Mouse (Mus musculus) intestine, postnatal 0 days (tissue): ENCODE results near the gene Cep41. TPM values are rescaled to one million over a fixed set of nuclear protein-coding genes. Genes with fewer than 3 reads are reported as not detected.

Source experiments
- ATAC-seq: fragments of 200-750 bp; cut with Nextera tagmentation; 2 replicates; pipeline ENCODE4 v1.8.0; 2017; ENCODE audit warnings: mild to moderate bottlenecking, moderate TSS enrichment, moderate library complexity
- H3K27ac ChIP-seq: fragments of 300-500 bp; sonication (generic); 2 replicates; pipeline ENCODE4 v1.5.1; 2014; ENCODE audit warnings: mild to moderate bottlenecking, low read depth, low read length, moderate library complexity
- H3K27me3 ChIP-seq: fragments of 300-500 bp; sonication (generic); replicated peaks from 2 replicates; pipeline ENCODE4 v1.6.1; 2014; ENCODE audit warnings: low read length, mixed read lengths; ENCODE audit not compliant: control insufficient read depth, insufficient read depth
- H3K36me3 ChIP-seq: fragments of 300-500 bp; sonication (generic); 2 replicates; pipeline ENCODE4 v1.6.1; 2014; ENCODE audit warnings: mild to moderate bottlenecking, moderate library complexity; ENCODE audit not compliant: control insufficient read depth, insufficient read depth
- H3K4me1 ChIP-seq: fragments of 300-500 bp; sonication (generic); replicated peaks from 2 replicates; pipeline ENCODE4 v1.6.1; 2014; ENCODE audit warnings: antibody characterized with exemption, low read length, mixed read lengths; ENCODE audit not compliant: control insufficient read depth, insufficient read depth
- H3K4me2 ChIP-seq: fragments of 300-500 bp; sonication (generic); replicated peaks from 2 replicates; pipeline ENCODE4 v1.6.1; 2014; ENCODE audit warnings: low read depth, mild to moderate bottlenecking, moderate library complexity
- H3K4me3 ChIP-seq: fragments of 300-500 bp; sonication (generic); 2 replicates; pipeline ENCODE4 v1.5.1; 2014; ENCODE audit warnings: low read depth, low read length
- H3K9ac ChIP-seq: fragments of 300-500 bp; sonication (generic); 2 replicates; pipeline ENCODE4 v1.6.1; 2014; ENCODE audit warnings: mild to moderate bottlenecking, low read depth, low read length
- H3K9me3 ChIP-seq: fragments of 300-500 bp; sonication (generic); 2 replicates; pipeline ENCODE4 v1.6.1; 2016; ENCODE audit warnings: mixed run types; ENCODE audit not compliant: control insufficient read depth
- CTCF ChIP-seq: sonication (generic); IDR thresholded peaks from 2 replicates; pipeline ENCODE4 v1.5.1; 2016; ENCODE audit warnings: low read depth, mild to moderate bottlenecking, control low read depth, antibody characterized with exemption, moderate library complexity
- WGBS: fragments of 180-500 bp; shearing (Covaris S2); extraction: QIAGEN DNeasy Blood & Tissue Kit; methylation state at CpG from one replicate; pipeline ENCODE4 v1.1.7; 2014; 5-methylcytosine and 5-hydroxymethylcytosine counted together
- polyA plus RNA-seq: library from polyadenylated mRNA; unstranded; fragments of >200 nt; fragmentation: Nextera tagmentation; extraction: Ambion mirVana; gene quantifications from 2 replicates; pipeline ENCODE4 v1.2.1, GENCODE M21; 2015

The Cep41 gene
- polyA plus RNA-seq, 1 experiment from 2014 or later = 3.7 TPM

GRCm38 (mm10) chr6:30654932-30655331 lies 38.6 kb downstream of the Cep41 start:
- 86% methylated on average over 3 of the region's 3 CpGs for WGBS
- Histone ChIP-seq H3K4me2 (no peak overlapping the region), H3K27ac (no peak overlapping the region), H3K9ac (no peak overlapping the region), H3K9me3 (no peaks in the 10 kb centered on the region), H3K27me3 (no peaks in the 10 kb centered on the region), H3K4me1 (no peaks in the 10 kb centered on the region), H3K36me3 (no peaks in the 10 kb centered on the region), H3K4me3 (no peak overlapping the region)
- no peak for TF ChIP-seq CTCF
- ATAC-seq = no peak

- no peak for TF ChIP-seq CTCF
- Histone ChIP-seq H3K4me1 (no peaks in the 10 kb centered on the region), H3K27ac (no peak overlapping the region), H3K27me3 (no peaks in the 10 kb centered on the region), H3K36me3 (no peaks in the 10 kb centered on the region), H3K9me3 (no peaks in the 10 kb centered on the region), H3K9ac (no peak overlapping the region), H3K4me3 (no peak overlapping the region), H3K4me2 (no peak overlapping the region)
- WGBS = 46% methylated on average over 6 of the region's 6 CpGs
- no peak for ATAC-seq
These were observed 39.1 kb downstream of the Cep41 start for GRCm38 (mm10) chr6:30654402-30654859.

- 65% methylated on average over 6 of the region's 6 CpGs for WGBS
- H3K27me3 ChIP-seq = no peaks in the 10 kb centered on the region
- ATAC-seq = no peak
- no peak for TF ChIP-seq CTCF
- no peaks in the 10 kb centered on the region for H3K4me1 ChIP-seq
- H3K4me3 ChIP-seq = no peak overlapping the region
- no peak overlapping the region for H3K9ac ChIP-seq
- H3K27ac ChIP-seq = no peak overlapping the region
- H3K4me2 ChIP-seq = no peak overlapping the region
- no peaks in the 10 kb centered on the region for H3K36me3 ChIP-seq
- H3K9me3 ChIP-seq = no peaks in the 10 kb centered on the region
These were observed 40.0 kb downstream of the Cep41 start for GRCm38 (mm10) chr6:30653518-30653917.

GRCm38 (mm10) chr6:30652425-30653188 lies 40.9 kb downstream of the Cep41 start:
- H3K4me3 ChIP-seq = no peak overlapping the region
- no peaks in the 10 kb centered on the region for H3K36me3 ChIP-seq
- no peaks in the 10 kb centered on the region for H3K4me1 ChIP-seq
- H3K4me2 ChIP-seq = no peak overlapping the region
- ATAC-seq = no peak
- H3K27me3 ChIP-seq = no peaks in the 10 kb centered on the region
- no peak for TF ChIP-seq CTCF
- H3K9ac ChIP-seq = no peak overlapping the region
- no peak overlapping the region for H3K27ac ChIP-seq
- H3K9me3 ChIP-seq = no peaks in the 10 kb centered on the region
- WGBS = 55% methylated on average over 9 of the region's 9 CpGs

- Histone ChIP-seq H3K27me3 (no peaks in the 10 kb centered on the region), H3K4me3 (no peak overlapping the region), H3K36me3 (no peaks in the 10 kb centered on the region), H3K9me3 (no peaks in the 10 kb centered on the region), H3K9ac (no peak overlapping the region), H3K27ac (no peak overlapping the region), H3K4me2 (no peak overlapping the region), H3K4me1 (no peaks in the 10 kb centered on the region)
- no peak for ATAC-seq
- TF ChIP-seq CTCF = no peak
- WGBS = 65% methylated on average over 11 of the region's 11 CpGs
These were observed 43.8 kb downstream of the Cep41 start for GRCm38 (mm10) chr6:30649651-30650296.

- no peak for TF ChIP-seq CTCF
- H3K27ac ChIP-seq = no peak overlapping the region
- no peaks in the 10 kb centered on the region for H3K27me3 ChIP-seq
- no peaks in the 10 kb centered on the region for H3K4me1 ChIP-seq
- 90% methylated on average over 6 of the region's 6 CpGs for WGBS
- H3K4me2 ChIP-seq = no peak overlapping the region
- H3K9me3 ChIP-seq = no peaks in the 10 kb centered on the region
- H3K9ac ChIP-seq = no peak overlapping the region
- ATAC-seq = no peak
- H3K4me3 ChIP-seq = no peak overlapping the region
- no peaks in the 10 kb centered on the region for H3K36me3 ChIP-seq
These were observed 48.2 kb downstream of the Cep41 start for GRCm38 (mm10) chr6:30645379-30645778.
